8 mouse cellular contexts compared by ENCODE assay signal in the genomic region with DNA sequence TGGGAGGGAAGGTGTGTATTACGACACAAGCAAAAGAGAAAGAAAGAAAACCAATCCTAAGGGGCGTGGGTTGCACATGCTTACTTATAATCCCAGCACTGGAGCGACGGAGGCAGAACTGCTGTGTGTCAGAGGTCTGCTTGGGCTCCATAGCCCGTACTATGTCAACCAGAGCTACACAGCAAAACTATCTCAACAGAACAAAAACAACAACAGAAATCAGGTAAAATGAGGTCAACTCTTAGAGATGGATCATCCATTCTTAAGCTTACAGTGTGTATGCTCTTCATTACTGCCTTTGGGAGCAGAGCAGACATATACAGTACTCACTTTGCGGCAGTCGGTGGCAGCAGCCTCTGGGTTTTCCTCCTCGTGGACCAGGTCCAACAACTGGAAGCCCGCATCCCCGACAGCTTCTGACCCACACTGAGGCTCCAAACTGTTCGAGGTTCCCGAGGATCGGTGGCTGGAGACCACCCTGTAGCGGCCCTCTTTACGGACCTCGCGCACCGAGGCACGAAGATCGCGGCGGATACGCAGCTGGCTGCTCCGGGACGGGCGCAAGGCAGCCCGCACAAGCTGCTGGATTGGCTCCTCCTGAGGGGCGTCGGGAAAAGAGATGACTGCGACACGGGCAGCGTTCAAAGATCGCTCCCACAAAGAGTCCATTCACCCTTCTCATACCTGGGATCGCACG. TPM values are rescaled to one million over a fixed set of nuclear protein-coding genes. Genes with fewer than 3 reads are reported as not detected.
DNase-seq lines count a peak whose midpoint lies in the region; ATAC-seq and TF ChIP-seq lines count a peak whose summit lies in the region.

No protein-coding gene starts in this region.

- H3K9me3 ChIP-seq in embryonic facial prominence, embryonic 15.5 days (replicated peaks) = no peaks in the 10 kb centered on the region
- no peaks in the 10 kb centered on the region for H3K9me3 ChIP-seq in hindbrain, postnatal 0 days (ENCODE audit: low read length)

- peak; percentile 55 for ATAC-seq in embryonic facial prominence, embryonic 15.5 days (ENCODE audit: insufficient number of reproducible peaks, low FRiP score, low TSS enrichment, low read depth)
- peak; percentile 76 for ATAC-seq in hindbrain, postnatal 0 days

- TF ChIP-seq CTCF in hindbrain, postnatal 0 days (IDR thresholded peaks at IDR 0.05; ENCODE audit: low read depth) = no peak

- peak overlapping the region; percentile 83 for H3K4me3 ChIP-seq in embryonic facial prominence, embryonic 15.5 days (replicated peaks)
- peak overlapping the region; percentile 68 for H3K4me3 ChIP-seq in hindbrain, postnatal 0 days (ENCODE audit: low read length)

- peaks cover 37% of the 10 kb centered on the region for H3K36me3 ChIP-seq in embryonic facial prominence, embryonic 15.5 days
- peaks cover 9% of the 10 kb centered on the region for H3K36me3 ChIP-seq in hindbrain, postnatal 0 days (ENCODE audit: insufficient read depth, low read length)

- H3K9ac ChIP-seq in embryonic facial prominence, embryonic 15.5 days = peak overlapping the region; percentile 86
- H3K9ac ChIP-seq in hindbrain, postnatal 0 days (replicated peaks; ENCODE audit: low read length) = peak overlapping the region; percentile 89

- H3K4me2 ChIP-seq in embryonic facial prominence, embryonic 15.5 days (replicated peaks) = peak overlapping the region; percentile 55
- peak overlapping the region; percentile 73 for H3K4me2 ChIP-seq in hindbrain, postnatal 0 days (ENCODE audit: low read depth, low read length)

- peak; percentile 17 for DNase-seq in adrenal gland, postnatal 10 days
- DNase-seq in adrenal gland, adult (ENCODE audit: inconsistent age in 2 of 2, low spot score in 1 of 2) = no peak
- peak; percentile 54 for DNase-seq in right cerebral cortex, postnatal 14 days
- no peak for DNase-seq in right cerebral cortex, postnatal 25 days
- DNase-seq in hindbrain, postnatal 0 days (ENCODE audit: low spot score) = peak; percentile 71
- peak; percentile 17 for DNase-seq in lung, postnatal 36 days
- peak; percentile 18 to 28 for DNase-seq in urinary bladder, postnatal 36 days (ENCODE audit: low spot score in 2 of 2)

- H3K4me1 ChIP-seq in embryonic facial prominence, embryonic 15.5 days = peaks cover 15% of the 10 kb centered on the region
- peaks cover 10% of the 10 kb centered on the region; the same call in 1 of the 2 replicates for H3K4me1 ChIP-seq in hindbrain, postnatal 0 days (ENCODE audit: insufficient read depth, low read length)

- H3K27ac ChIP-seq in embryonic facial prominence, embryonic 15.5 days (replicated peaks) = peak overlapping the region; percentile 95
- H3K27ac ChIP-seq in hindbrain, postnatal 0 days = peak overlapping the region; percentile 97

- WGBS in embryonic facial prominence, embryonic 15.5 days = under 1% methylated on average over 35 of the region's 35 CpGs
- WGBS in hindbrain, postnatal 0 days = under 1% methylated on average over 35 of the region's 35 CpGs

- no peaks in the 10 kb centered on the region for H3K27me3 ChIP-seq in embryonic facial prominence, embryonic 15.5 days
- H3K27me3 ChIP-seq in hindbrain, postnatal 0 days (ENCODE audit: insufficient read depth, low read length) = no peaks in the 10 kb centered on the region

RNA-seq across cellular contexts. Expression of a gene that starts 0.6 kb away (rescaled TPM):
- 10 to 100 TPM; 21.9 to 26.4 TPM for total RNA-seq in adrenal gland, postnatal 10 days (2021)
- polyA plus RNA-seq in embryonic facial prominence, embryonic 15.5 days (2015; fragmentation: Nextera tagmentation; extraction: Ambion mirVana) = 33.3 and 39.6 TPM in 2 replicates
- total RNA-seq in hindbrain, postnatal 0 days (2014; rRNA removed) = 56.7 and 67.6 TPM in 2 replicates
- polyA plus RNA-seq in hindbrain, postnatal 0 days (2015; fragmentation: Nextera tagmentation; extraction: Ambion mirVana) = 36.1 and 37.4 TPM in 2 replicates

RNA-seq across cellular contexts. Expression of a gene that starts 0.6 kb away (rescaled TPM):
- 10 to 100 TPM; 24.1 to 31.3 TPM for total RNA-seq in adrenal gland, postnatal 10 days (2021)
- 41.2 and 44.5 TPM in 2 replicates for polyA plus RNA-seq in embryonic facial prominence, embryonic 15.5 days (2015; fragmentation: Nextera tagmentation; extraction: Ambion mirVana)
- 60.1 and 71.3 TPM in 2 replicates for total RNA-seq in hindbrain, postnatal 0 days (2014; rRNA removed)
- polyA plus RNA-seq in hindbrain, postnatal 0 days (2015; fragmentation: Nextera tagmentation; extraction: Ambion mirVana) = 47.2 and 50.9 TPM in 2 replicates

RNA-seq across cellular contexts. Expression of a gene that starts 41.5 kb away (rescaled TPM):
- 10 to 100 TPM; 28.2 to 28.7 TPM for total RNA-seq in adrenal gland, postnatal 10 days (2021)
- polyA plus RNA-seq in embryonic facial prominence, embryonic 15.5 days (2015; fragmentation: Nextera tagmentation; extraction: Ambion mirVana) = 44.0 and 49.2 TPM in 2 replicates
- total RNA-seq in hindbrain, postnatal 0 days (2014; rRNA removed) = 35.2 and 39.1 TPM in 2 replicates
- polyA plus RNA-seq in hindbrain, postnatal 0 days (2015; fragmentation: Nextera tagmentation; extraction: Ambion mirVana) = 49.9 and 53.2 TPM in 2 replicates

RNA-seq across cellular contexts. Expression of a gene that starts 60.0 kb away (rescaled TPM):
- 10 to 100 TPM; 17.6 to 21.4 TPM for total RNA-seq in adrenal gland, postnatal 10 days (2021)
- 17.3 and 18.6 TPM in 2 replicates for polyA plus RNA-seq in embryonic facial prominence, embryonic 15.5 days (2015; fragmentation: Nextera tagmentation; extraction: Ambion mirVana)
- 14.9 and 18.2 TPM in 2 replicates for total RNA-seq in hindbrain, postnatal 0 days (2014; rRNA removed)
- 14.6 and 15.7 TPM in 2 replicates for polyA plus RNA-seq in hindbrain, postnatal 0 days (2015; fragmentation: Nextera tagmentation; extraction: Ambion mirVana)

Comparison
In these comparisons a context has a peak if more than half of its experiments do, and no peak if none do; other contexts are left out.
1. DNase-seq: peak in adrenal gland, postnatal 10 days (single experiment), right cerebral cortex, postnatal 14 days (single experiment), hindbrain, postnatal 0 days (single experiment), lung, postnatal 36 days (single experiment) and urinary bladder, postnatal 36 days (2 of 2); none in adrenal gland, adult (0 of 2) and right cerebral cortex, postnatal 25 days (single experiment).